Mouse (Mus musculus): ENCODE data around the gene Anks1. TPM values are rescaled to one million over a fixed set of nuclear protein-coding genes. Genes with fewer than 3 reads are reported as not detected.

Anks1 gene
- polyA plus RNA-seq, 1 experiment from 2014 or later, result 61.0 TPM

- WGBS, result 2% methylated on average over 48 of the region's 53 CpGs
- Histone ChIP-seq H3K36me3 (replicated peaks) (peaks cover 13% of the 10 kb centered on the region), H3K9me3 (no peaks in the 10 kb centered on the region), H3K9ac (peak within 1 kb of the TSS; percentile 89), H3K27me3 (no peaks in the 10 kb centered on the region), H3K4me1 (peaks cover 46% of the 10 kb centered on the region), H3K4me3 (replicated peaks) (peak within 1 kb of the TSS; percentile 84), H3K4me2 (peak within 1 kb of the TSS; percentile 90), H3K27ac (peak within 1 kb of the TSS; percentile 80)
- peak; percentile 63 for ATAC-seq (ENCODE audit: low FRiP score)
Observed at GRCm38 (mm10) chr17:27909622-27910500, 755 bp downstream of the Anks1 start, which contains the start of gene Taf11. Gene Taf11, minus strand, starts transcription at chr17:27909844.

- H3K9me3 ChIP-seq, result no peaks in the 10 kb centered on the region
- 91% methylated on average over 7 of the region's 7 CpGs for WGBS
- no peak overlapping the region for H3K4me3 ChIP-seq (replicated peaks)
- H3K36me3 ChIP-seq (replicated peaks), result peaks cover 7% of the 10 kb centered on the region
- H3K27ac ChIP-seq, result no peak overlapping the region
- H3K4me2 ChIP-seq, result no peak overlapping the region
- H3K9ac ChIP-seq, result no peak overlapping the region
- H3K4me1 ChIP-seq, result peaks cover 38% of the 10 kb centered on the region
- H3K27me3 ChIP-seq, result no peaks in the 10 kb centered on the region
- no peak for ATAC-seq (ENCODE audit: low FRiP score)
Observed at GRCm38 (mm10) chr17:27911371-27911770, 2.3 kb downstream of the Anks1 start.

GRCm38 (mm10) chr17:27914742-27915141 lies 5.6 kb downstream of the Anks1 start:
- Histone ChIP-seq H3K4me1 (peaks cover 21% of the 10 kb centered on the region), H3K36me3 (replicated peaks) (peaks cover 7% of the 10 kb centered on the region), H3K27me3 (no peaks in the 10 kb centered on the region), H3K9me3 (no peaks in the 10 kb centered on the region), H3K27ac (no peak overlapping the region), H3K4me3 (replicated peaks) (no peak overlapping the region), H3K4me2 (no peak overlapping the region), H3K9ac (no peak overlapping the region)
- ATAC-seq (ENCODE audit: low FRiP score), result no peak
- WGBS, result 93% methylated on average over 4 of the region's 4 CpGs

GRCm38 (mm10) chr17:27916366-27916765 lies 7.3 kb downstream of the Anks1 start:
- no peak for ATAC-seq (ENCODE audit: low FRiP score)

GRCm38 (mm10) chr17:27920676-27921075 lies 11.6 kb downstream of the Anks1 start:
- Histone ChIP-seq H3K36me3 (replicated peaks) (no peaks in the 10 kb centered on the region), H3K9ac (no peak overlapping the region), H3K27me3 (no peaks in the 10 kb centered on the region), H3K4me2 (no peak overlapping the region), H3K4me1 (0 out of 2 replicates have a peak, but pooled peaks cover 3% of the 10 kb centered on the region), H3K4me3 (replicated peaks) (no peak overlapping the region), H3K27ac (no peak overlapping the region), H3K9me3 (no peaks in the 10 kb centered on the region)
- no peak for ATAC-seq (ENCODE audit: low FRiP score)
- WGBS, result 82% methylated on average over 4 of the region's 4 CpGs

More at GRCm38 (mm10) chr17:27916366-27916765, 7.3 kb downstream of the Anks1 start:
- peaks cover 8% of the 10 kb centered on the region for H3K4me1 ChIP-seq
- 96% methylated on average over 4 of the region's 4 CpGs for WGBS
- no peak overlapping the region for H3K4me2 ChIP-seq
- no peak overlapping the region for H3K9ac ChIP-seq
- H3K36me3 ChIP-seq (replicated peaks), result peaks cover 7% of the 10 kb centered on the region
- H3K27ac ChIP-seq, result no peak overlapping the region
- H3K27me3 ChIP-seq, result no peaks in the 10 kb centered on the region
- no peaks in the 10 kb centered on the region for H3K9me3 ChIP-seq
- no peak overlapping the region for H3K4me3 ChIP-seq (replicated peaks)

- H3K9ac ChIP-seq, result no peak overlapping the region
- no peaks in the 10 kb centered on the region for H3K9me3 ChIP-seq
- ATAC-seq (ENCODE audit: low FRiP score), result no peak
- 82% methylated on average over 11 of the region's 11 CpGs for WGBS
- H3K36me3 ChIP-seq (replicated peaks), result no peaks in the 10 kb centered on the region
- H3K27me3 ChIP-seq, result no peaks in the 10 kb centered on the region
- no peak overlapping the region for H3K4me2 ChIP-seq
- no peak overlapping the region for H3K27ac ChIP-seq
- no peak overlapping the region for H3K4me3 ChIP-seq (replicated peaks)
- H3K4me1 ChIP-seq, result 0 out of 2 replicates have a peak, but pooled peaks cover 3% of the 10 kb centered on the region
Observed at GRCm38 (mm10) chr17:27922174-27922712, 13.1 kb downstream of the Anks1 start.

GRCm38 (mm10) chr17:27925054-27925453 lies 15.9 kb downstream of the Anks1 start:
- no peak overlapping the region for H3K9ac ChIP-seq
- H3K4me1 ChIP-seq, result 0 out of 2 replicates have a peak, but pooled peaks cover 3% of the 10 kb centered on the region
- H3K4me2 ChIP-seq, result no peak overlapping the region
- WGBS, result 89% methylated on average over 4 of the region's 4 CpGs
- H3K9me3 ChIP-seq, result no peaks in the 10 kb centered on the region
- no peak overlapping the region for H3K27ac ChIP-seq
- ATAC-seq (ENCODE audit: low FRiP score), result no peak
- H3K36me3 ChIP-seq (replicated peaks), result no peaks in the 10 kb centered on the region
- no peaks in the 10 kb centered on the region for H3K27me3 ChIP-seq
- no peak overlapping the region for H3K4me3 ChIP-seq (replicated peaks)

GRCm38 (mm10) chr17:27925504-27925903 lies 16.4 kb downstream of the Anks1 start:
- H3K27ac ChIP-seq, result no peak overlapping the region
- no peak for ATAC-seq (ENCODE audit: low FRiP score)

GRCm38 (mm10) chr17:27930291-27930690 lies 21.2 kb downstream of the Anks1 start:
- Histone ChIP-seq H3K4me3 (replicated peaks) (no peak overlapping the region), H3K9ac (no peak overlapping the region), H3K4me1 (no peaks in the 10 kb centered on the region), H3K36me3 (replicated peaks) (no peaks in the 10 kb centered on the region), H3K27ac (no peak overlapping the region), H3K4me2 (no peak overlapping the region), H3K27me3 (no peaks in the 10 kb centered on the region), H3K9me3 (no peaks in the 10 kb centered on the region)
- 94% methylated on average over 5 of the region's 5 CpGs for WGBS
- no peak for ATAC-seq (ENCODE audit: low FRiP score)

More at GRCm38 (mm10) chr17:27925504-27925903, 16.4 kb downstream of the Anks1 start:
- H3K36me3 ChIP-seq (replicated peaks), result no peaks in the 10 kb centered on the region
- H3K4me2 ChIP-seq, result no peak overlapping the region
- no peak overlapping the region for H3K4me3 ChIP-seq (replicated peaks)
- H3K9me3 ChIP-seq, result no peaks in the 10 kb centered on the region
- H3K9ac ChIP-seq, result no peak overlapping the region
- WGBS, result 81% methylated on average over 7 of the region's 7 CpGs
- H3K27me3 ChIP-seq, result no peaks in the 10 kb centered on the region
- 0 out of 2 replicates have a peak, but pooled peaks cover 3% of the 10 kb centered on the region for H3K4me1 ChIP-seq

- H3K9me3 ChIP-seq, result no peaks in the 10 kb centered on the region
- H3K9ac ChIP-seq, result no peak overlapping the region
- H3K27ac ChIP-seq, result no peak overlapping the region
- H3K4me3 ChIP-seq (replicated peaks), result no peak overlapping the region
- no peaks in the 10 kb centered on the region for H3K36me3 ChIP-seq (replicated peaks)
- H3K4me2 ChIP-seq, result no peak overlapping the region
- H3K4me1 ChIP-seq, result no peaks in the 10 kb centered on the region
- 94% methylated on average over 4 of the region's 4 CpGs for WGBS
- no peaks in the 10 kb centered on the region for H3K27me3 ChIP-seq
- no peak for ATAC-seq (ENCODE audit: low FRiP score)
Observed at GRCm38 (mm10) chr17:27931826-27932225, 22.7 kb downstream of the Anks1 start.

GRCm38 (mm10) chr17:27934136-27934910 lies 25.2 kb downstream of the Anks1 start:
- no peak overlapping the region for H3K4me2 ChIP-seq

GRCm38 (mm10) chr17:27935091-27935490 lies 26.0 kb downstream of the Anks1 start:
- ATAC-seq (ENCODE audit: low FRiP score), result no peak
- Histone ChIP-seq H3K4me1 (peaks cover under 1% of the 10 kb centered on the region; the same call in 1 of the 2 replicates), H3K9ac (no peak overlapping the region), H3K27me3 (no peaks in the 10 kb centered on the region), H3K4me2 (no peak overlapping the region), H3K36me3 (replicated peaks) (no peaks in the 10 kb centered on the region), H3K4me3 (replicated peaks) (no peak overlapping the region), H3K9me3 (no peaks in the 10 kb centered on the region), H3K27ac (no peak overlapping the region)
- 93% methylated on average over 3 of the region's 3 CpGs for WGBS

More at GRCm38 (mm10) chr17:27934136-27934910, 25.2 kb downstream of the Anks1 start:
- ATAC-seq (ENCODE audit: low FRiP score), result no peak
- Histone ChIP-seq H3K27me3 (no peaks in the 10 kb centered on the region), H3K4me3 (replicated peaks) (no peak overlapping the region), H3K9me3 (no peaks in the 10 kb centered on the region), H3K36me3 (replicated peaks) (no peaks in the 10 kb centered on the region), H3K9ac (no peak overlapping the region), H3K4me1 (no peaks in the 10 kb centered on the region), H3K27ac (no peak overlapping the region)
- 94% methylated on average over 10 of the region's 10 CpGs for WGBS

All from forebrain, embryonic 12.5 days (tissue).